Mouse (Mus musculus) CH12.LX (cell line): ENCODE measurements around the gene Casp3. TPM values are rescaled to one million over a fixed set of nuclear protein-coding genes. Genes with fewer than 3 reads are reported as not detected.

ENCODE experiments used
- DNase-seq: peaks from one replicate; pipeline ENCODE4 v3.0.0-alpha.2; 2013; ENCODE audit errors: extremely low read depth
- H3K27ac ChIP-seq: 2 replicates; pipeline ENCODE4 v1.5.1; 2012; ENCODE audit warnings: low read depth, mild to moderate bottlenecking, control low read depth, moderate library complexity; ENCODE audit not compliant: insufficient read depth
- H3K27me3 ChIP-seq: replicated peaks from 2 replicates; pipeline ENCODE3; 2012; ENCODE audit warnings: inconsistent platforms
- H3K36me3 ChIP-seq, 2 experiments: replicated peaks in 1 of 2; 2 replicates each; pipeline versions ENCODE3 to v1.6.1; 2012; ENCODE audit warnings: inconsistent platforms in 1 of 2, low read length in 1 of 2, mild to moderate bottlenecking in 1 of 2, mixed read lengths in 1 of 2, moderate library complexity in 1 of 2; ENCODE audit not compliant: control insufficient read depth in 1 of 2, insufficient read depth in 1 of 2
- H3K4me1 ChIP-seq, 2 experiments: 2 replicates each; pipeline ENCODE4 v1.6.1; 2012; ENCODE audit warnings: inconsistent platforms in 1 of 2, moderate library complexity in 1 of 2; ENCODE audit not compliant: insufficient read depth in 2 of 2, control insufficient read depth in 1 of 2
- H3K4me2 ChIP-seq: 2 replicates; pipeline ENCODE4 v1.6.1; 2012; ENCODE audit warnings: low read depth, mild to moderate bottlenecking, control low read depth; ENCODE audit not compliant: poor library complexity, insufficient read depth, severe bottlenecking
- H3K4me3 ChIP-seq, 3 experiments: fragments of 150-350 bp in 1 of 3; sonication (generic) in 1 of 3; replicated peaks in 1 of 3; 2 replicates each; pipeline versions ENCODE3 to v1.5.1; 2011 to 2012; ENCODE audit warnings: low read depth in 2 of 3, low read length in 2 of 3, mild to moderate bottlenecking in 2 of 3, moderate library complexity in 2 of 3, control low read depth in 1 of 3, improper control_type of control experiment in 1 of 3, inconsistent platforms in 1 of 3, mixed read lengths in 1 of 3; ENCODE audit not compliant: poor library complexity in 1 of 3
- H3K79me2 ChIP-seq: replicated peaks from 2 replicates; pipeline ENCODE4 v1.6.1; 2012; ENCODE audit warnings: mild to moderate bottlenecking, moderate library complexity; ENCODE audit not compliant: control insufficient read depth, poor library complexity, insufficient read depth, severe bottlenecking; ENCODE audit errors: extremely low read depth
- H3K9ac ChIP-seq: 2 replicates; pipeline ENCODE4 v1.6.1; 2012; ENCODE audit warnings: low read depth, mild to moderate bottlenecking, control low read depth, moderate library complexity; ENCODE audit not compliant: insufficient read depth
- H3K9me3 ChIP-seq: replicated peaks from 2 replicates; pipeline ENCODE3; 2012; ENCODE audit warnings: low read length, inconsistent platforms, mixed read lengths
- BHLHE40 ChIP-seq: IDR thresholded peaks from 2 replicates; pipeline ENCODE4 v1.6.1; 2011; ENCODE audit warnings: mild to moderate bottlenecking, low read depth, low read length, improper control_type of control experiment
- CHD2 ChIP-seq: IDR thresholded peaks from 2 replicates; pipeline ENCODE4 v1.6.1; 2011; ENCODE audit warnings: low read length, improper control_type of control experiment
- ELF1 ChIP-seq: IDR thresholded peaks from 2 replicates; pipeline ENCODE4 v1.6.1; 2014; ENCODE audit warnings: low read depth, mild to moderate bottlenecking, inconsistent platforms, low read length, improper control_type of control experiment
- EP300 ChIP-seq: IDR thresholded peaks from 2 replicates; pipeline ENCODE4 v1.6.1; 2011; ENCODE audit warnings: low read length, improper control_type of control experiment
- ETS1 ChIP-seq: conservative IDR thresholded peaks from 2 replicates; pipeline ENCODE4 v1.6.1; 2012; ENCODE audit warnings: low read depth, mild to moderate bottlenecking, inconsistent platforms, low read length, improper control_type of control experiment, moderate library complexity
- GABPA ChIP-seq: IDR thresholded peaks from 2 replicates; pipeline ENCODE4 v1.6.1; 2012; ENCODE audit warnings: low read depth, low read length, improper control_type of control experiment, inconsistent platforms; ENCODE audit not compliant: insufficient replicate concordance
- HCFC1 ChIP-seq: IDR thresholded peaks from 2 replicates; pipeline ENCODE4 v1.6.1; 2012; ENCODE audit warnings: low read depth, mild to moderate bottlenecking, inconsistent platforms, low read length, improper control_type of control experiment
- IRF4 ChIP-seq: IDR thresholded peaks from 2 replicates; pipeline ENCODE4 v1.6.1; 2014; ENCODE audit warnings: low read depth, mild to moderate bottlenecking, inconsistent platforms, low read length, improper control_type of control experiment
- JUN ChIP-seq: IDR thresholded peaks from 2 replicates; pipeline ENCODE4 v1.6.1; 2011; ENCODE audit warnings: low read depth, mild to moderate bottlenecking, low read length, improper control_type of control experiment, moderate library complexity; ENCODE audit not compliant: insufficient read depth
- JUND ChIP-seq: conservative IDR thresholded peaks from 2 replicates; pipeline ENCODE4 v1.6.1; 2011; ENCODE audit warnings: low read depth, low read length, improper control_type of control experiment
- MAZ ChIP-seq: IDR thresholded peaks from 2 replicates; pipeline ENCODE4 v1.6.1; 2012; ENCODE audit warnings: low read depth, mild to moderate bottlenecking, inconsistent platforms, low read length, improper control_type of control experiment, moderate library complexity
- MEF2A ChIP-seq: IDR thresholded peaks from 2 replicates; pipeline ENCODE4 v1.6.1; 2014; ENCODE audit warnings: low read depth, mild to moderate bottlenecking, inconsistent platforms, low read length, improper control_type of control experiment, borderline replicate concordance
- NRF1 ChIP-seq: IDR thresholded peaks from 2 replicates; pipeline ENCODE4 v1.6.1; 2014; ENCODE audit warnings: low read depth, mild to moderate bottlenecking, inconsistent platforms, low read length, improper control_type of control experiment, moderate library complexity
- PAX5 ChIP-seq: IDR thresholded peaks from 2 replicates; pipeline ENCODE4 v1.6.1; 2012; ENCODE audit warnings: low read length, inconsistent platforms, mixed read lengths
- POLR2A ChIP-seq: IDR thresholded peaks from 2 replicates; pipeline ENCODE4 v1.6.1; 2011; ENCODE audit warnings: low read depth, mild to moderate bottlenecking, improper control_type of control experiment, low read length
- POLR2AphosphoS2 ChIP-seq: IDR thresholded peaks from 2 replicates; pipeline ENCODE4 v1.6.1; 2011; ENCODE audit warnings: low read depth, low read length, improper control_type of control experiment
- RCOR1 ChIP-seq: conservative IDR thresholded peaks from 2 replicates; pipeline ENCODE4 v1.6.1; 2012; ENCODE audit warnings: low read depth, mild to moderate bottlenecking, inconsistent platforms, low read length, improper control_type of control experiment
- SIN3A ChIP-seq: IDR thresholded peaks from 2 replicates; pipeline ENCODE4 v1.6.1; 2012; ENCODE audit warnings: low read length, improper control_type of control experiment, inconsistent platforms
- TBP ChIP-seq: conservative IDR thresholded peaks from 2 replicates; pipeline ENCODE4 v1.6.1; 2011; ENCODE audit warnings: low read depth, low read length, improper control_type of control experiment
- TCF12 ChIP-seq: IDR thresholded peaks from 2 replicates; pipeline ENCODE4 v1.6.1; 2014; ENCODE audit warnings: low read depth, mild to moderate bottlenecking, inconsistent platforms, low read length, improper control_type of control experiment
- UBTF ChIP-seq: IDR thresholded peaks from 2 replicates; pipeline ENCODE4 v1.6.1; 2012; ENCODE audit warnings: low read depth, mild to moderate bottlenecking, inconsistent platforms, low read length, improper control_type of control experiment, moderate library complexity
- USF2 ChIP-seq: conservative IDR thresholded peaks from 2 replicates; pipeline ENCODE4 v1.6.1; 2011; ENCODE audit warnings: low read depth, low read length, improper control_type of control experiment
- ZMIZ1 ChIP-seq: IDR thresholded peaks from 2 replicates; pipeline ENCODE4 v1.6.1; 2012; ENCODE audit warnings: low read depth, mild to moderate bottlenecking, inconsistent platforms, low read length, improper control_type of control experiment
- dilution Hi-C: fragments of 300-500 bp; cut with MboI; formaldehyde crosslinking; loops from 2 replicates; pipeline ENCODE4 v1.14.3; 2020; ENCODE audit warnings: low sequenced_read_pairs; ENCODE audit not compliant: extremely low pct_unique_long_range_greater_than_20kb, extremely low pct_ligation_motif_present
- in situ Hi-C: fragments of 300-500 bp; cut with MboI; formaldehyde crosslinking; loops from 3 replicates; pipeline ENCODE4 v1.14.3; 2019; ENCODE audit warnings: low sequenced_read_pairs, low pct_ligation_motif_present, low pct_unique_long_range_greater_than_20kb, mixed read lengths
- polyA plus RNA-seq: library from polyadenylated mRNA; unstranded; fragments of >175 nt; gene quantifications from 2 replicates; pipeline ENCODE4 v1.2.1, GENCODE M21; 2012; ENCODE audit warnings: low read depth; ENCODE audit not compliant: insufficient read length
- total RNA-seq, 2 experiments: library from RNA; depleted of rRNA; stranded (reverse); fragments of 300-350 nt in 1 of 2; fragments of >200 nt in 1 of 2; gene quantifications; 2 replicates each; pipeline ENCODE4 v1.2.3; 2012 to 2014

The Casp3 gene
- total and polyA plus RNA-seq, 3 experiments = 43.7 to 105 (median 70.0) TPM

GRCm38 (mm10) chr8:46593772-46594171 lies 23.3 kb upstream of the Casp3 start:
- no peak for DNase-seq
- H3K27ac ChIP-seq = no peak overlapping the region

DNA sequence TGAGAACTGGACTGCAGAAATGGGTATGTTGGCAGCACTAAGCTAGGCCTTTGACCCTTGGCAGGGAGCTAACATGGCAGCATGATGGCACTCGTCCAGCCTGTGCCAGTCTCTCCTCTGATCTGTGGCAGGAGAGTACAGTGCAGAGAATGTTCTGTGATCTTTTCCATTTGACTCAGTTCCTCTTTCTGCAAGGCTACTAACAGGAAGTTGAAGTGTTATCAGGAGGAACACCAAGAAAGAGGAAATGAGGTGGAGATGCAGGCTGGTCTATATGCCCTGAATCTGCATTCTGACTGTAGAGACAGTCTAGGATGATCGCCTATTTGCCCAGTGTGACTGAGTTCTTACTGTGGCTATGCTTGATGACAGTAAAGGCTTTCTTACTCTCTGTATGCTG lies 21.5 kb upstream of the Casp3 start:
- peak; percentile 53; the same call in 1 of the 2 replicates for TF ChIP-seq TBP
- peak; percentile 98 for TF ChIP-seq IRF4
- TF ChIP-seq EP300 = peak; percentile 99
- peak; percentile 50 for TF ChIP-seq TCF12
- TF ChIP-seq JUND = peak; percentile 91
- TF ChIP-seq RCOR1 = 0 out of 2 replicates have a peak, but pooled peaks have one; percentile 21
- TF ChIP-seq BHLHE40 = peak; percentile 85
- peak; percentile 81 for TF ChIP-seq ELF1
- no peak for TF ChIP-seq USF2
- TF ChIP-seq ETS1 = peak; percentile 63
- TF ChIP-seq MEF2A = peak; percentile 64
- TF ChIP-seq GABPA = no peak
- no peak for TF ChIP-seq ZMIZ1
- no peak for TF ChIP-seq POLR2AphosphoS2
- TF ChIP-seq JUN = peak; percentile 49
- peak; percentile 46; the same call in 1 of the 2 replicates for TF ChIP-seq POLR2A
- TF ChIP-seq SIN3A = 0 out of 2 replicates have a peak, but pooled peaks have one; percentile 1
- no peak for TF ChIP-seq MAZ
- TF ChIP-seq CHD2 = peak; percentile 47; the same call in 1 of the 2 replicates
- TF ChIP-seq UBTF = no peak
- TF ChIP-seq HCFC1 = peak; percentile 59
- Histone ChIP-seq H3K27ac (peak overlapping the region; percentile 45), H3K4me2 (no peak overlapping the region), H3K36me3 (peaks cover 21 to 57% of the 10 kb centered on the region in 2 experiments), H3K79me2 (no peaks in the 10 kb centered on the region), H3K4me3 (no peak overlapping the region), H3K27me3 (no peaks in the 10 kb centered on the region), H3K9me3 (no peaks in the 10 kb centered on the region), H3K9ac (no peak overlapping the region), H3K4me1 (peaks cover 13 to 20% of the 10 kb centered on the region in 2 experiments)
- DNase-seq = peak; percentile 89
- in situ Hi-C loops (no loop called here), dilution Hi-C loops (no loop called here)

More at GRCm38 (mm10) chr8:46593772-46594171, 23.3 kb upstream of the Casp3 start:
- dilution Hi-C loops (no loop called here), in situ Hi-C loops (no loop called here)
- no peaks in the 10 kb centered on the region for H3K27me3 ChIP-seq
- H3K9ac ChIP-seq = no peak overlapping the region
- H3K4me1 ChIP-seq = peaks cover 13 to 20% of the 10 kb centered on the region in 2 experiments
- H3K9me3 ChIP-seq = no peaks in the 10 kb centered on the region
- no peak overlapping the region for H3K4me2 ChIP-seq
- TF ChIP-seq ETS1 = no peak
- TF ChIP-seq CHD2 = no peak
- TF ChIP-seq NRF1 = no peak
- TF ChIP-seq PAX5 = no peak
- H3K4me3 ChIP-seq = no peak overlapping the region
- H3K79me2 ChIP-seq = no peaks in the 10 kb centered on the region
- H3K36me3 ChIP-seq = peaks cover 25 to 53% of the 10 kb centered on the region in 2 experiments
